Mouse (Mus musculus): ENCODE results near the gene Pacsin3. TPM values are rescaled to one million over a fixed set of nuclear protein-coding genes. Genes with fewer than 3 reads are reported as not detected.

The Pacsin3 gene
- 24.6 and 28.1 TPM in 2 replicates for total RNA-seq (2014; rRNA removed)
- polyA plus RNA-seq (2012; rRNA removed): 65.1 and 68.9 TPM in 2 replicates

GRCm38 (mm10) chr2:91255661-91256150, at the start of gene Pacsin3:
TSS of gene Pacsin3 (plus strand) at chr2:91255954.
- TF ChIP-seq CTCF (IDR thresholded peaks at IDR 0.05; ENCODE audit: low read depth, low read length) (no peak), POLR2A (IDR thresholded peaks at IDR 0.05; ENCODE audit: extremely low read depth, insufficient read depth, low read length) (no peak)
- 28% methylated on average over 27 of the region's 27 CpGs for WGBS
- H3K27me3 ChIP-seq (ENCODE audit: control insufficient read depth, insufficient read depth, low read length): no peaks in the 10 kb centered on the region
- H3K27ac ChIP-seq (replicated peaks; ENCODE audit: insufficient read depth, low read depth, low read length): peak within 1 kb of the TSS; percentile 88
- H3K4me1 ChIP-seq (ENCODE audit: control insufficient read depth, insufficient read depth, low read length): peaks cover 12% of the 10 kb centered on the region
- peak within 1 kb of the TSS; percentile 98 for H3K9ac ChIP-seq (ENCODE audit: low read depth, low read length)
- peaks cover 4% of the 10 kb centered on the region; the same call in 1 of the 2 replicates for H3K36me3 ChIP-seq (ENCODE audit: control insufficient read depth, insufficient read depth, low read length)
- peaks cover 14% of the 10 kb centered on the region; the same call in 1 of the 2 replicates for H3K79me2 ChIP-seq (ENCODE audit: control insufficient read depth, insufficient read depth, low read length)
- DNase-seq (ENCODE audit: extremely low read depth, low read depth, low spot score): no peak
- H3K4me3 ChIP-seq (ENCODE audit: insufficient read depth, low read depth, low read length): peak within 1 kb of the TSS; percentile 98

- Histone ChIP-seq H3K79me2 (ENCODE audit: control insufficient read depth, insufficient read depth, low read length) (no peaks in the 10 kb centered on the region), H3K27me3 (ENCODE audit: control insufficient read depth, insufficient read depth, low read length) (no peaks in the 10 kb centered on the region), H3K4me3 (ENCODE audit: insufficient read depth, low read depth, low read length) (no peak overlapping the region), H3K9ac (ENCODE audit: low read depth, low read length) (no peak overlapping the region), H3K27ac (replicated peaks; ENCODE audit: insufficient read depth, low read depth, low read length) (0 out of 2 replicates have a peak overlapping the region, but pooled peaks have one; percentile 22), H3K4me1 (ENCODE audit: control insufficient read depth, insufficient read depth, low read length) (peaks cover 9% of the 10 kb centered on the region), H3K36me3 (ENCODE audit: control insufficient read depth, insufficient read depth, low read length) (peaks cover 43% of the 10 kb centered on the region)
- TF ChIP-seq CTCF (IDR thresholded peaks at IDR 0.05; ENCODE audit: low read depth, low read length) (no peak), POLR2A (IDR thresholded peaks at IDR 0.05; ENCODE audit: extremely low read depth, insufficient read depth, low read length) (no peak)
- WGBS: 83% methylated on average over 9 of the region's 9 CpGs
- DNase-seq (ENCODE audit: extremely low read depth, low read depth, low spot score): peak; percentile 53
Observed at GRCm38 (mm10) chr2:91206254-91206775, 49.4 kb upstream of the Pacsin3 start.

GRCm38 (mm10) chr2:91213311-91213710, 42.4 kb upstream of the Pacsin3 start:
- Histone ChIP-seq H3K36me3 (ENCODE audit: control insufficient read depth, insufficient read depth, low read length) (peaks cover 53% of the 10 kb centered on the region), H3K4me1 (ENCODE audit: control insufficient read depth, insufficient read depth, low read length) (peaks cover 3% of the 10 kb centered on the region; the same call in 1 of the 2 replicates), H3K9ac (ENCODE audit: low read depth, low read length) (no peak overlapping the region), H3K27me3 (ENCODE audit: control insufficient read depth, insufficient read depth, low read length) (no peaks in the 10 kb centered on the region), H3K79me2 (ENCODE audit: control insufficient read depth, insufficient read depth, low read length) (no peaks in the 10 kb centered on the region), H3K4me3 (ENCODE audit: insufficient read depth, low read depth, low read length) (no peak overlapping the region), H3K27ac (replicated peaks; ENCODE audit: insufficient read depth, low read depth, low read length) (no peak overlapping the region)
- TF ChIP-seq CTCF (IDR thresholded peaks at IDR 0.05; ENCODE audit: low read depth, low read length) (no peak), POLR2A (IDR thresholded peaks at IDR 0.05; ENCODE audit: extremely low read depth, insufficient read depth, low read length) (no peak)
- DNase-seq (ENCODE audit: extremely low read depth, low read depth, low spot score): no peak

GRCm38 (mm10) chr2:91217032-91217431, 38.7 kb upstream of the Pacsin3 start:
- Histone ChIP-seq H3K36me3 (ENCODE audit: control insufficient read depth, insufficient read depth, low read length) (peaks cover 21% of the 10 kb centered on the region), H3K9ac (ENCODE audit: low read depth, low read length) (no peak overlapping the region), H3K4me1 (ENCODE audit: control insufficient read depth, insufficient read depth, low read length) (peaks cover 3% of the 10 kb centered on the region; the same call in 1 of the 2 replicates), H3K79me2 (ENCODE audit: control insufficient read depth, insufficient read depth, low read length) (no peaks in the 10 kb centered on the region), H3K4me3 (ENCODE audit: insufficient read depth, low read depth, low read length) (no peak overlapping the region), H3K27ac (replicated peaks; ENCODE audit: insufficient read depth, low read depth, low read length) (no peak overlapping the region), H3K27me3 (ENCODE audit: control insufficient read depth, insufficient read depth, low read length) (no peaks in the 10 kb centered on the region)
- WGBS: 44% methylated on average over 4 of the region's 4 CpGs
- no peak for DNase-seq (ENCODE audit: extremely low read depth, low read depth, low spot score)
- TF ChIP-seq CTCF (IDR thresholded peaks at IDR 0.05; ENCODE audit: low read depth, low read length) (no peak), POLR2A (IDR thresholded peaks at IDR 0.05; ENCODE audit: extremely low read depth, insufficient read depth, low read length) (no peak)

- H3K79me2 ChIP-seq (ENCODE audit: control insufficient read depth, insufficient read depth, low read length): no peaks in the 10 kb centered on the region
- H3K9ac ChIP-seq (ENCODE audit: low read depth, low read length): no peak overlapping the region
- no peak overlapping the region for H3K4me3 ChIP-seq (ENCODE audit: insufficient read depth, low read depth, low read length)
- H3K27ac ChIP-seq (replicated peaks; ENCODE audit: insufficient read depth, low read depth, low read length): no peak overlapping the region
- H3K4me1 ChIP-seq (ENCODE audit: control insufficient read depth, insufficient read depth, low read length): peaks cover 3% of the 10 kb centered on the region; the same call in 1 of the 2 replicates
- H3K36me3 ChIP-seq (ENCODE audit: control insufficient read depth, insufficient read depth, low read length): peaks cover 4% of the 10 kb centered on the region; the same call in 1 of the 2 replicates
- 100% methylated on average over 3 of the region's 3 CpGs for WGBS
- DNase-seq (ENCODE audit: extremely low read depth, low read depth, low spot score): no peak
- TF ChIP-seq CTCF (IDR thresholded peaks at IDR 0.05; ENCODE audit: low read depth, low read length): no peak
- TF ChIP-seq POLR2A (IDR thresholded peaks at IDR 0.05; ENCODE audit: extremely low read depth, insufficient read depth, low read length): no peak
- H3K27me3 ChIP-seq (ENCODE audit: control insufficient read depth, insufficient read depth, low read length): no peaks in the 10 kb centered on the region
Observed at GRCm38 (mm10) chr2:91220501-91220900, 35.3 kb upstream of the Pacsin3 start.

- Histone ChIP-seq H3K4me3 (ENCODE audit: insufficient read depth, low read depth, low read length) (no peak overlapping the region), H3K9ac (ENCODE audit: low read depth, low read length) (no peak overlapping the region), H3K27me3 (ENCODE audit: control insufficient read depth, insufficient read depth, low read length) (no peaks in the 10 kb centered on the region), H3K36me3 (ENCODE audit: control insufficient read depth, insufficient read depth, low read length) (no peaks in the 10 kb centered on the region), H3K27ac (replicated peaks; ENCODE audit: insufficient read depth, low read depth, low read length) (no peak overlapping the region), H3K79me2 (ENCODE audit: control insufficient read depth, insufficient read depth, low read length) (no peaks in the 10 kb centered on the region), H3K4me1 (ENCODE audit: control insufficient read depth, insufficient read depth, low read length) (no peaks in the 10 kb centered on the region)
- no peak for DNase-seq (ENCODE audit: extremely low read depth, low read depth, low spot score)
- WGBS: 75% methylated on average over 2 of the region's 2 CpGs
- TF ChIP-seq CTCF (IDR thresholded peaks at IDR 0.05; ENCODE audit: low read depth, low read length): peak; percentile 23; the same call in 1 of the 2 replicates
- TF ChIP-seq POLR2A (IDR thresholded peaks at IDR 0.05; ENCODE audit: extremely low read depth, insufficient read depth, low read length): no peak
Observed at GRCm38 (mm10) chr2:91223614-91224013, 32.1 kb upstream of the Pacsin3 start.

Measured in liver, adult 2 months (tissue).